Mouse (Mus musculus) small intestine, adult 2 months (tissue): ENCODE results near the gene Serpina6.

ENCODE experiments used
- CTCF ChIP-seq: fragments of 200-500 bp; IDR thresholded peaks from 2 replicates; pipeline ENCODE4 v1.5.1; 2012; ENCODE audit warnings: low read depth, mild to moderate bottlenecking, control low read depth, inconsistent platforms, low read length, moderate library complexity, mixed read lengths; ENCODE audit not compliant: insufficient replicate concordance, insufficient read length; ENCODE audit errors: extremely low read depth
- POLR2A ChIP-seq: fragments of 200-500 bp; IDR thresholded peaks from 2 replicates; pipeline ENCODE4 v1.6.1; 2012; ENCODE audit warnings: low read depth, mild to moderate bottlenecking, control low read depth, inconsistent platforms, low read length, moderate library complexity

- TF ChIP-seq CTCF (no peak), POLR2A (no peak)
These were observed 2.2 kb upstream of the Serpina6 start for GRCm38 (mm10) chr12:103659171-103659570.
